Mouse (Mus musculus) limb, embryonic 11.5 days (tissue): ENCODE data around the gene Gstt4. TPM values are rescaled to one million over a fixed set of nuclear protein-coding genes. Genes with fewer than 3 reads are reported as not detected.
A peak's percentile ranks its signal among the peaks of the same experiment; 100 is the strongest.

Source experiments
- ATAC-seq: fragments of 200-750 bp; cut with Nextera tagmentation; 2 replicates; pipeline ENCODE4 v1.8.0; 2017; ENCODE audit warnings: low read depth; ENCODE audit not compliant: insufficient number of reproducible peaks, low FRiP score, low TSS enrichment
- DNase-seq: peaks from one replicate; pipeline ENCODE4 v3.0.0-alpha.2; 2015; ENCODE audit warnings: low spot score
- H3K27ac ChIP-seq: fragments of 300-500 bp; sonication (generic); replicated peaks from 2 replicates; pipeline ENCODE4 v1.5.1; 2014; ENCODE audit warnings: low read depth, mild to moderate bottlenecking, low read length
- H3K27me3 ChIP-seq: fragments of 300-500 bp; sonication (generic); 2 replicates; pipeline ENCODE4 v1.6.1; 2014; ENCODE audit warnings: mild to moderate bottlenecking, low read length, mixed read lengths; ENCODE audit not compliant: control insufficient read depth, insufficient read depth
- H3K36me3 ChIP-seq: fragments of 300-500 bp; sonication (generic); 2 replicates; pipeline ENCODE4 v1.6.1; 2014; ENCODE audit warnings: mild to moderate bottlenecking, low read length, moderate library complexity, mixed read lengths; ENCODE audit not compliant: control insufficient read depth, insufficient read depth
- H3K4me1 ChIP-seq: fragments of 300-500 bp; sonication (generic); 2 replicates; pipeline ENCODE4 v1.6.1; 2014; ENCODE audit warnings: low read length, mixed read lengths; ENCODE audit not compliant: control insufficient read depth, insufficient read depth
- H3K4me2 ChIP-seq: fragments of 300-500 bp; sonication (generic); 2 replicates; pipeline ENCODE4 v1.6.1; 2014; ENCODE audit warnings: low read depth, mild to moderate bottlenecking, moderate library complexity; ENCODE audit not compliant: severe bottlenecking
- H3K4me3 ChIP-seq: fragments of 300-500 bp; sonication (generic); 2 replicates; pipeline ENCODE4 v1.5.1; 2014; ENCODE audit warnings: low read depth, low read length
- H3K9ac ChIP-seq: fragments of 300-500 bp; sonication (generic); 2 replicates; pipeline ENCODE4 v1.6.1; 2014; ENCODE audit warnings: mild to moderate bottlenecking, low read length
- H3K9me3 ChIP-seq: fragments of 300-500 bp; sonication (generic); 2 replicates; pipeline ENCODE4 v1.6.1; 2016; ENCODE audit warnings: low read length; ENCODE audit not compliant: control insufficient read depth
- WGBS: fragments of 180-500 bp; shearing (Covaris S2); extraction: QIAGEN DNeasy Blood & Tissue Kit; methylation state at CpG from one replicate; pipeline ENCODE4 v1.1.7; 2014; 5-methylcytosine and 5-hydroxymethylcytosine counted together
- polyA plus RNA-seq: library from polyadenylated mRNA; unstranded; fragments of >200 nt; fragmentation: Nextera tagmentation; extraction: Ambion mirVana; gene quantifications from 2 replicates; pipeline ENCODE4 v1.2.1, GENCODE M21; 2014

Gstt4 gene
- polyA plus RNA-seq, 1 experiment from 2014 or later: not detected

DNA sequence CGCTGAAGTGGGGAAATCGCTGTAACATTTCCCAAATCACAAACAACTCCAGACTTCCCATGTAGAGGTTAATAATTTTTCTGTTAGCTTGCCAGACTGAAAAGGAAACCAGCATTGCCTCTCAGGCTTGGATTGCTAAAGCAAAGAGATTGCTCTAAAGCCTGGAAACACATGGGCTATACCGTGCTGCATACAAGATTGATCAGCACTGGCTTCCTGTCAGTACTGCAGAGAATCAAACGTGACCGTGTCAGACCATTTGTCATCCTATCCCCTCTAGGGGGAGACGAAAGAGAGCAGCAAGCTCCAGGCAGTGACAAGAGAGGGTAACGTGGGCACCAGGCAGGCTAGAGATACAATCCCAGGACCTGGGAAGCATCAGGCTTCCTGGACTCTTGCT lies 31.6 kb downstream of the Gstt4 start:
- no peaks in the 10 kb centered on the region for H3K4me1 ChIP-seq
- H3K27me3 ChIP-seq: no peaks in the 10 kb centered on the region
- H3K4me3 ChIP-seq: no peak overlapping the region
- H3K9me3 ChIP-seq: no peaks in the 10 kb centered on the region
- 0 out of 2 replicates have a peak overlapping the region, but pooled peaks have one; percentile 27 for H3K9ac ChIP-seq
- peak; percentile 24 for DNase-seq
- 22% methylated on average over 7 of the region's 7 CpGs for WGBS
- H3K36me3 ChIP-seq: no peaks in the 10 kb centered on the region
- no peak for ATAC-seq
- no peak overlapping the region for H3K27ac ChIP-seq
- no peak overlapping the region for H3K4me2 ChIP-seq

DNA sequence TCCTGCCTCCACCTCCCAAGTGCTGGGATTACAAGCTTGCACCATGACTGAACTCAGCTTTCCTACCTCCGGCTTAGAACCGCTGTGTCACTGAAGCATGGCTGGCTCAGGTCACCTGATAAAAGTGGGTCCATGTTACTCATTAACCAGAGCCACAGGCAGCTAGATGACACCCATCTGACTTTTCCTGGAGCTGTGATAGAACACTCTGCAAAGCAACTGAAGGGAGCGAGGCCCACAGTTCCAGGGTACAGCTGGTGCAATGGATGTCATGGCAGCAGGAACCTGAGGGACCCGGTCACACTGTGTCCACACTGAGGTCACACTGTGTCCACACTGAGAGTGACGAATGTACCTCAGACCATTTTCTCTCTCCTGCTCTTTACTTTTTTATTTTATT lies 32.5 kb downstream of the Gstt4 start:
- no peaks in the 10 kb centered on the region for H3K4me1 ChIP-seq
- H3K27ac ChIP-seq: no peak overlapping the region
- no peak overlapping the region for H3K4me2 ChIP-seq
- ATAC-seq (no peak), DNase-seq (no peak)
- H3K4me3 ChIP-seq: no peak overlapping the region
- no peaks in the 10 kb centered on the region for H3K27me3 ChIP-seq
- no peak overlapping the region for H3K9ac ChIP-seq
- 88% methylated on average over 5 of the region's 5 CpGs for WGBS
- no peaks in the 10 kb centered on the region for H3K36me3 ChIP-seq
- H3K9me3 ChIP-seq: no peaks in the 10 kb centered on the region

DNA sequence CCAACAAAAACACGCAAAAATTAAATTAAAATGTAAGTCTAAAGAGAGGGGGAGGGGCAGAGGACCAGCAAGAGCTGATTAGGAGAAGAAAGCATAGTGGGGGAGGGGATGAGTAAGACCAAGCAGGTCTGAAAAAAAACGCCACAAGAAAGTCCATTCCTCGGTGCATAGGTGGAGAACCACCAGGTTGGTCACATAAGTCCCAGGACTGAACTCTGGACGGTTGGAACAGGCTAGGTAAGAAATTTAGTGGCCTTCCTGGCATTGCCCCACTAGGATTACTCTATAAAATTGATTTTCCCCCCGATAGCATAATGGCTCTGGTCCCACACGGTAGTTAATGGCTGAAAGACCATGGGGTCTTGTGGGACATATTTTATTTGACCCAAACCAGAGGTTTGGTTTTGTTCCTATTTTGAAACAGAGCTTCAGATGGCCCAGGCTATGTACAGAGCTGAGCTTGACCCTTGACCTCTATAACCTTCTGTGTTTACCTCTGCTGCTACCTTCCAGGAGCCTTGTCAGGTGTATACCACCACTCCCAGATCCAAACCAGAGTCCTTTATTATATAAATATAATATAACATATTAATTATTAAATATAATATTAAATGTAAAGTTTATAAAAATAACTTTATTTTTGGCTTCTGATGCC lies 33.1 kb downstream of the Gstt4 start:
- no peak overlapping the region for H3K27ac ChIP-seq
- no peak overlapping the region for H3K4me3 ChIP-seq
- H3K4me1 ChIP-seq: no peaks in the 10 kb centered on the region
- DNase-seq (no peak), ATAC-seq (no peak)
- 76% methylated on average over 6 of the region's 6 CpGs for WGBS
- H3K4me2 ChIP-seq: no peak overlapping the region
- no peak overlapping the region for H3K9ac ChIP-seq
- no peaks in the 10 kb centered on the region for H3K36me3 ChIP-seq
- H3K9me3 ChIP-seq: no peaks in the 10 kb centered on the region
- no peaks in the 10 kb centered on the region for H3K27me3 ChIP-seq

DNA sequence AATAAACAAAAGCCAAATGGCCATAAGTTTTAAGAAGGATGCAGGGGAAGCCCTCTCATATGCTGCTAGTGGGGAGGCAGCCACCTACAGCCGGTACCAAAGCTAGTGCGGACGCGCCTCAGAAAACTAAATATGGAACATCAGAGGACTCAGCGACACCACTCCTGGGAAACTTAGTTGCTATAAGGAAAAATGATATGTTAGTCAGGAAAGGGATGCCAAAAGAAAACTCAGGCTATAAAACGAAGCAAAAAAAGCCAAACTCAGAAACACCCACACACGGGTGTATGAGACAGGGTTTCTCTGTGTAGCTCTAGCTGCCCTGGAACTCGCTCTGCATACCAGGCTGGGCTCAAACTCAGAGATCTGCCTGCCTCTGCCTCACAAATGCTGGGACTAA lies 34.1 kb downstream of the Gstt4 start:
- DNase-seq: no peak
- no peaks in the 10 kb centered on the region for H3K36me3 ChIP-seq
- H3K4me2 ChIP-seq: no peak overlapping the region
- no peaks in the 10 kb centered on the region for H3K4me1 ChIP-seq
- no peaks in the 10 kb centered on the region for H3K9me3 ChIP-seq
- no peak overlapping the region for H3K27ac ChIP-seq
- H3K9ac ChIP-seq: no peak overlapping the region
- H3K27me3 ChIP-seq: no peaks in the 10 kb centered on the region
- no peak for ATAC-seq
- 91% methylated on average over 8 of the region's 8 CpGs for WGBS
- H3K4me3 ChIP-seq: no peak overlapping the region

DNA sequence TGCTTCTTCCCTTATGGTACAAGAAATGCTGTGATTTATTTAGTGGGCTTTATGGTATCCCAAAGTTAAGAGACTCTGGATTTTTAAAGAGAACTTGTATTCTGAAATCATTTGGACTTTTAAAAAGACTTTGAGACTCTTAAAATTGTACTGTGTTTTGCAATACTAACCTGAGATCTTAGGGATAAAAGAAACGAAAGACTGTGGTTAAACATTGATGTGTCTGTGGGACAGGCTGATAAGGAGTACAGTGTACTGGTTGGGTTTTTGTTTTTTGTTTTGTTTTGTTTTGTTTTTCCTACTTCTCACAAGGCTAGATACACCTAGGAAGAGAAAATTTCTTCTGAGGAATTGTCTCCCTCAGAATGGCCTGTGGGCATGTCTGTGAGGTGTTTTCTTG lies 36.9 kb downstream of the Gstt4 start:
- Histone ChIP-seq H3K4me1 (no peaks in the 10 kb centered on the region), H3K27me3 (no peaks in the 10 kb centered on the region), H3K27ac (no peak overlapping the region), H3K9ac (no peak overlapping the region), H3K36me3 (no peaks in the 10 kb centered on the region), H3K4me3 (no peak overlapping the region), H3K9me3 (no peaks in the 10 kb centered on the region), H3K4me2 (no peak overlapping the region)
- ATAC-seq (no peak), DNase-seq (no peak)
- WGBS: 69% methylated on average over 1 of the region's 1 CpGs

DNA sequence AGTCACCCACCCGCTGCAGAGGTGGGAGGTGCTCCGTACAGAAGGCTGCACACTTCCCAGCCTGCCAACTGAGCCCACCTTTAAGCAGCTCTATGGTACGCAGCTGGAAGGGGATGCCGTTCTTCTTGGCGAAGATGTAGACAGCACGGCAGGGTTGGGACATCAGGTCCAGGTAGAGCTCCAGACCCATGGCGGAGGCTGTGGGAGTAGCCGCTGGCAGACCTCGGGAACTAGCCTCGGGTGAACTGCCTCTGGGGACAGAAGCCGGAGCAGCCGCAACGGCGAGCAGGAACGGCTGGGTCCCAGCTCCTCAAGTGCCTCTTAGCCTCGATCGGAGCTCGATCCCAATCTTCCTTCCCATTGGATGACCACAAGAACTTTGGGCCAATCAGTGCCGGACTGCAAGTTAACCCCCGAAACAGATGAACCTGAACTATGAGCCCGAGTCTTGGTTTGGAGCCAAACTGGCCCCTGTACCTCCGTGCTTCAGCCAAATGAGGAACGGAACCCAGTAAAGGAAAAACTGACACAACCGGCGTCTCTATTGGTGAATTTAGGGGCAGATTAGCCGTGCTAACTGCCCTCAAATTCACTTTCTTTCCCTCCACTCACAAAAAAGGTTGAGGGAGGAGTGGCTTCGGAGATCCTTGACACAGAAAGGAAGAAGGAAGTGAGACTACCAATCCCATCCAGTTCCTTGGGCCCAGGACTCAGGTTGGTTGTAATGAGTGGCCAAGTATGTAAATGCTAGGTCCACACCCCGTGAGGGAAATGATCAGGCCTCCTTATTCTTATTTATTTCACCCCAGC lies 41.4 kb downstream of the Gstt4 start, which contains the start of the genes Gm20441 and Gstt3:
TSS of gene Gm20441 (minus strand) at position 186 of the 810 bp plus-strand sequence.
TSS of gene Gstt3 (minus strand) at position 646 of the 810 bp plus-strand sequence.
- Histone ChIP-seq H3K9me3 (no peaks in the 10 kb centered on the region), H3K4me3 (peak within 1 kb of the TSS; percentile 39), H3K27ac (no peak within 1 kb of the TSS), H3K27me3 (peaks cover 5% of the 10 kb centered on the region), H3K9ac (peak within 1 kb of the TSS; percentile 56), H3K4me2 (peak within 1 kb of the TSS; percentile 84), H3K4me1 (peaks cover 8% of the 10 kb centered on the region), H3K36me3 (no peaks in the 10 kb centered on the region)
- WGBS: 2% methylated on average over 28 of the region's 28 CpGs
- peak; percentile 86 for ATAC-seq
- DNase-seq: peak; percentile 68

DNA sequence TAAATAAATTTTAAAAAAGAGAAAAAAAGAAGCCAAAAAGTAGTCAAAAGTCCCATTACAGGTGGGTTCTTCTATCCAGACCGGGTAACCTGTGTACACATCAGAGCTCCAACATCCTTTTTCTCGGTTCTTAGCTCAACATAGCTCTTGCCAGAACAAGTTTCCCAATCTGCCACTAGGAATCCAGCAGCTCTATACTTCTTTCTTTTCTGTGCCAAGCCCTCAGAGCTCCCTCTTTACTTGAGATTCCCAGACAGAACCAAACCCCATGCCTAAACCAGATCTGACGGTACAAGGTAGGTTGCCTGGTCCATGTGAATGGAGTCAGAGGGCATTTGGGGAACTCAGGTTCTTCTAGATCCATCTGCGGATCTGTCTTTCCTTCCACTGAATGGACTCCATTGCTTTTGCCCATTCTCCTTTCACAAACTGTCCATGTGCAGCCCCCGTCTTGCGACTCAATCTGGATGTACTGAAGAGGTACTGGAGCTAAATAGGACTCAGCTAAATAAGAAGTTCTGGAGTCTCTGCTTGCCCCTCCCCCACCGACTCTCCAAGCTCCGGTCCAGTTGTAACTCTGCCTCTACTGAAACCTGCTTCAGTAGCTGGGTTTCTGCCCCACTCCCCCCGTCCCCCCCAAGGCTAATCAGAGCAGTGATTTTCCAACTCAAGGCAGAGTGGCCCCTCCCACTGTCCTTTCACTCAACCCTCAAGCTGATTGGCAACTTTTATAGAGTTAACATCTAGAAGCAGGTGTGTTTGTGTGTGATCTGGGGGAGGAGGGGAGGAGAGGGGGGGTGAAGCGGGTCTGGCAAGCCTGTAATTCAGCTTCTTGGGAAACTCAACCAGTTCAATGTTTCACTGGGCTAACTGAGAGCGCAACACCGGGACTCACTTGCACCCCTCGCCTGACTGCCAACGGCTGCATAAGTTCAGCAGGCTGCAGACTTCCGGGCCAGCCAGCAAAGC lies 42.9 kb downstream of the Gstt4 start:
- Histone ChIP-seq H3K4me2 (peak overlapping the region; percentile 84; the same call in 1 of the 2 replicates), H3K9me3 (no peaks in the 10 kb centered on the region), H3K27me3 (peaks cover 5% of the 10 kb centered on the region), H3K36me3 (no peaks in the 10 kb centered on the region), H3K9ac (no peak overlapping the region), H3K27ac (no peak overlapping the region), H3K4me3 (no peak overlapping the region), H3K4me1 (peaks cover 8% of the 10 kb centered on the region)
- WGBS: 36% methylated on average over 15 of the region's 15 CpGs
- ATAC-seq (no peak), DNase-seq (peak; percentile 24)

DNA sequence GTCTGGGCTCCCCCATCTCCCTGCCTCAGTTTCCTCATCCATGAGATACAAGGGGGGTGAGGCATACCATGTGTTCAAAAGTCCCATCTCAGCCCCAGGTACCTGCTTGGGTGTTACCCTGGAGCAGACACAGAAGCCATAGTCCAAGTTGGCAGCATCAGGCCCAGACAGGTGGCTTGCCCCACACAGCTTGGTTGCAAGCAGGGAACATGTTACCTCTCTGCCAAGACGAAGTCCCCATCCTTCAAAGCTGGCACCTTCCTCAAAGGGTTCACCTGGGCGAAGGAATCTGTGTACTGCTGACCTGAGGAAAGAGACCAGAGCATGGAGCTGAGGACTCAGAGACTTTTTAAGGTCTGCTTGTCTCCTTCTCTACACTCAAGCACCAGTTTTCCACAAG lies 44.5 kb downstream of the Gstt4 start:
- ATAC-seq: no peak
- H3K36me3 ChIP-seq: no peaks in the 10 kb centered on the region
- H3K4me1 ChIP-seq: peaks cover 8% of the 10 kb centered on the region
- DNase-seq: no peak
- WGBS: 87% methylated on average over 2 of the region's 2 CpGs
- no peak overlapping the region for H3K9ac ChIP-seq
- H3K4me3 ChIP-seq: no peak overlapping the region
- H3K27ac ChIP-seq: no peak overlapping the region
- peaks cover 5% of the 10 kb centered on the region for H3K27me3 ChIP-seq
- no peaks in the 10 kb centered on the region for H3K9me3 ChIP-seq
- no peak overlapping the region for H3K4me2 ChIP-seq
